Mouse (Mus musculus) layer of hippocampus, adult 2 months (tissue): ENCODE data around the gene Frs2. TPM values are rescaled to one million over a fixed set of nuclear protein-coding genes. Genes with fewer than 3 reads are reported as not detected.

ENCODE experiments used
- DNase-seq, 2 experiments: peaks; one replicate each; pipeline ENCODE4 v3.0.0; 2022; ENCODE audit warnings: low spot score in 2 of 2
- H3K27ac ChIP-seq: fragments of 200-600 bp; 2 replicates; pipeline ENCODE4 v1.8.1; 2022
- H3K4me3 ChIP-seq: fragments of 200-600 bp; 2 replicates; pipeline ENCODE4 v1.8.1; 2022; ENCODE audit warnings: mild to moderate bottlenecking
- CTCF ChIP-seq: fragments of 200-600 bp; conservative IDR thresholded peaks from 2 replicates; pipeline ENCODE4 v1.8.1; 2022; ENCODE audit warnings: antibody characterized with exemption, mild to moderate bottlenecking, moderate library complexity
- total RNA-seq, 2 experiments: library from RNA; stranded (reverse); gene quantifications; 2 replicates each; pipeline ENCODE4 v1.2.3; 2021

Frs2 gene
- total RNA-seq, 2 experiments from 2014 or later: 36.3 to 37.5 TPM

DNA sequence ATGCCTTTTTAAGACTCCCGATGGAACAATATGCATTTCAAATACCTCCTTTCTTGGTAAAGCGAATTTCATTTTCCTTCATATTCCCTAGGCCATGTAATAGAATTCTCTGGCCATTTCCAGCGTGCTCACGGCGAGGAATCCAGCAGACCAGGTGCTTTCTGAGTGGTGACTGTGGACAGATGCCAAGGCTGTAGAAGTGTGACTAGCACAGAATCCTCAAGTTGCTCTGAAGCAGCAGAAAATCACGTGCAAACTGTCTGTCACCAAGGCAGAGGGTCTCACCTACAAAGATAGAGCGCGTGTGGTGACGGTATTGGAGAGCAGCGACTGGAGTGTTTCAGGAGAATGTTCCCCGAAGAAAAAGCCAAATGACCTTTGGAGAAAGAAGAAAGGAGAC is 11.8 kb upstream of the Frs2 start:
- no peak overlapping the region for H3K27ac ChIP-seq
- TF ChIP-seq CTCF: no peak
- no peak for DNase-seq

DNA sequence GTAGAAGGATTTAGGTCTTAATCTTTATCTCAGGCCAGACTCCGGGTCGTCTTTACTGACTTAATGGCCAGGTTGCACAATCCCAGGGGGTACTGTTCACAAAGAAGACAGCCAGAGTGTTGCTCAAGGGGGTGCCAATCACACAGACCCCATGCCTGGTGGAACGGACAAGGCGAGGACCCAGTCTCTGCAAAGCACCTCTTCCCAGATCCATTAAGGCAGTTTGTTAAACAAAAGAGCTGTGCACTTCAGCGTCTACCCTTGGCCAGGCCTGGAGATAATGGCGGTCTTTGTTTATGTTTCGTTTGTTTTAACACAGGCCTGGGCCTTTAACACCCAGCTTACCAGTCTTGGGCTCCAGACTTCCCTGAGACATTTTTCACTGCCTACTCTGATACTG is 3.9 kb upstream of the Frs2 start:
- no peak overlapping the region for H3K4me3 ChIP-seq
- no peak overlapping the region for H3K27ac ChIP-seq
- no peak for TF ChIP-seq CTCF
- no peak for DNase-seq

More for the DNA sequence above, 11.8 kb upstream of the Frs2 start:
- H3K4me3 ChIP-seq: no peak overlapping the region

DNA sequence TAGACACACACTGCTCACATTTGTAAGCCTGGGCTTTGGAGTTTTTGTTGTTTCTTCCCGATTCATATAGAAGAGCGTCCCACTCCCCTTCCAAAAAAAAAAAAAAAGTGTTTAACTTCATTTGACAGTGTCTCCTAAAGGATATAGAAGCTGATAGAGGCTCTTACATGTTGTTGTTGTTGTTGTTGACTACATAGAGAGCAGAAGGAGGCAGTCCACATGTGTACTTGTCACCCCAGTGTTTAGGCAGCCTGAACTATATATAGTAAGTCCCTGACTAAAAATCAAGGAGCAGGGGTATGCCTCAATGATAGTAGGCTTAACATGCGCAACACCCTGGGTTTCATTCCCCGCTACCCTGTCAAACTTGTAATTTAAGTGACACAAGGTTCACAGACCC is 3.3 kb upstream of the Frs2 start:
- Histone ChIP-seq H3K4me3 (no peak overlapping the region), H3K27ac (no peak overlapping the region)
- DNase-seq: no peak
- TF ChIP-seq CTCF: no peak

DNA sequence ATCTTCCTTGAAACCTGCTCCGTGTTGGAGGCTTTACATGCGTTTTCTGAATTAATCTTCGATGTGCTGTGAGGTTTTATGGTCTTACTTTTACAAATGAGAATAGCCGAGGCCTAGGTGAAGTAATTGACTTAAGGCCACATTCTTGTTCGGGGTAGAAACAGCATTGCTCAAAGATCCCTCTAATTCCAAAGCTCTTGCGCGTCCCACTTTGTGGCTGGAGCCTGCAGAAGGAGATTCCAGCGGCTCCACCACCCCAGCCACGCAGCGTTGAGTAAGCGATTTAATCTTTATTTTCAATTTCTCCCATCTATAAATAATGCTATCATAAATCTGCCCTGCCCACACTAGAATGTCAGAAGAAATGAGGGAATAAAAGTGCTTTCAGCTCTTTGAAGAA is 2.9 kb upstream of the Frs2 start:
- no peak overlapping the region for H3K27ac ChIP-seq
- H3K4me3 ChIP-seq: no peak overlapping the region
- no peak for TF ChIP-seq CTCF

DNA sequence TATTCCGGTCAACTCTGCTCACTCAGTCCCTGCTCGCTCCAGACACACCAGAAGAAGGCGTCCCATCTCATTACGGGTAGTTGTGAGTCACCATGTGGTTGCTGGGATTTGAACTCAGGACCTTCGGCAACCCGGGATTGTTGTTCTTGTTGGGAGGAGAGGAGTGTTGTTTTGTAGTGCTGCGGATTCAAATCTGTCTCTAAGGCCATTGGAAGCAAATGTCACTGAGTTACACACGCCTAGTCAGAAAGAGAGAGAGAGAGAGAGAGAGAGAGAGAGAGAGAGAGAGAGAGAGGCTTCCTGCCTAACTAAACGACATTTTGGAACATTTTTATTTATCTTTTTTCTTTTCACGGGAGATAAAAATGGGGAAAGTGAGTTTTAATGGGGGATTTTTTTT is 2.4 kb upstream of the Frs2 start:
- Histone ChIP-seq H3K4me3 (no peak overlapping the region), H3K27ac (no peak overlapping the region)
- DNase-seq: no peak
- TF ChIP-seq CTCF: no peak; the same call in 1 of the 2 replicates

More for the DNA sequence above, 2.9 kb upstream of the Frs2 start:
- DNase-seq: no peak

DNA sequence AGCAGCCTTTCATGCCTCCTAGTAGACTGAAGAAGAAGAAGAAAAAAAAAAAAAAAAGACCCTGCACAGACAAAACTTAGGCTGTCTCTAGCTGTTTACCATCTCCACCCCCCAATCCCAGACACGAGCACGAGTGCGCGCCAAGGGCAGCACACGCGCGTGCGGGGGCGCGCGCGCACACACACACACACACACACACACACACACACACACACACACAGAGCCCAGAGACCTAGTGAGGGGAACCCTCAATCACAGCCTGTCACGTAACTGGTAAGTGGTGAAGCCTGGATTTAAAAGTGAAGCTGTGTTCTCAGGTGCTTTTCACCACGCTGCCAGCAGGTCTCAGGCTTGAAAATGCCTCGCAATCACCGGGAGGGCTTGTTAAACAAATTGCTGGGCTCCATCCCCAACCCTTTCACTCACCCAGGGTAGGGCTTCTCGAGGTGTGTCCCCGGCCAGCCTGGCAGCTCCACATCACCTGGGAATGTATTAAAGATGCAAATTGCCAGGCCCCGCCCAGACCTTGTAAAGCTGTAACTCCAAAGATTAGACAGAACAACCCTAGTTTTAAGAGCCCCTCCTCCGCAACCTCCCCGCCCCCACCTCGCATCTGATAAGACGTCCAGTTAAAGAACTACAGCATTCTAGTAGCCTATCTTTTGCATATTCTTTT is 1.7 kb upstream of the Frs2 start:
- 0 out of 2 replicates have a peak, but pooled peaks have one; percentile 7 for TF ChIP-seq CTCF
- Histone ChIP-seq H3K27ac (no peak overlapping the region), H3K4me3 (peak overlapping the region; percentile 52)
- DNase-seq: peak in 1 of 2 experiments; percentile 2

DNA sequence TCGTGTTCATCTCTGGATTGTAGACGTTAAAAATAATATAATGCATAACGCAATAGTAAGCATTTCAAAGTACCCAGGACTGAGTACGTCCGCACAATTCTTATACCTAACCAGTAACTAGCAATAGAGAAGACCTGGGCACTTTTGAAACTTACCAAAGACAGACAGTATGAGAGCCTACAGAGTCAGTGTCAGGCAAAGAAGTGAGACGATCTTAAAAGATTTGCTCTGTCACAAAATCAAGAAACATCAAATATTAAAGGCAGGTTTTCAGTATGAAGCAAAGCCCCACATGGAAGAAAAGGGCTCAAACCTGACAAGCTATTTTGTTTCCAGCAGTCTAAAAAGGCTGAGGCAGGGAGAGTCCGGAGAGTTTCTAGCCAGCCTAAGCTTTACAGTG is 907 bp upstream of the Frs2 start:
- Histone ChIP-seq H3K27ac (no peak overlapping the region), H3K4me3 (peak overlapping the region; percentile 89; the same call in 1 of the 2 replicates)
- no peak for TF ChIP-seq CTCF
- no peak for DNase-seq

DNA sequence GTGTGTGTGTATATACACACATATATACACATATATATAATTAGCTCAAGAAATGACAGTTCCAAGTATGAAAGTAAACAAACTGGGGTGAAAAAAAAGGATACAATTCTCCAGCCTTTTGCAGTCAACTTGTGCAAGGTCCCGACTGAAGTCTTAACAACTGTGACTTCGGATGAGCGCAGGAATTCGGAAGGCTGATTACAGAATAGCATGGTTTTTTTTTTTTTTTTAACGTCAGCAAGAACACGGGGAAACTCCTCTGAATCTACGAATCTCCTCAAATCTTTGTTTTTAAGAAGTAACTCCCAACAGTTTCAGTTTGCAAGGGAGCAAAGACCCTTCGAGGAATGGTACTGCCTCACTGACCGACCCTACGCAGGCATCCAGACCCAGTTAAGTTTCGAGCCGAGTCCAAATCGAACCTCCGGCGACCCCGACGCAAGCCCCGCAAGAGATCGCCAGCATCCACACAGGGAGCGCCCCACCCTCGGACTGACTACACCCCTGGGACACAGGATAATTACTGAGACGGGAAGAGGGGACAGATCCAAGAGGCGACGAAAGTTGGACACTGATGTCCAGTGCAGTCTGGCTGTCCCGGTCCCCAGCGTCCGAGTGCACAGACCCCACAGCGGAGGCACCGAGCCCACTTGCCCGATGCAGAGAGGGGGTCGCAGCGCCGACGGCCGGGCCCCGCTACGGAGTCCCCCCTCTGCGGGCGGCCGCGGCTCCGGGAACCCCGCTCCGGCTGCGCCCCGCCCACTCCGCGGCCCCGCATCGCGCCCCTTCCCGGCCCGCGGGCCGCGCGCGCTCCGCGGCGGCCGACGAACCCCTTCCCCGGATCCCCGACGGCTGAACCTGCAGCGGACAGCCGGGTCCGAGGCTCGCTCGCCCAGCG is 622 bp downstream of the Frs2 start:
- Histone ChIP-seq H3K4me3 (peak overlapping the region; percentile 89), H3K27ac (peak overlapping the region; percentile 95)
- TF ChIP-seq CTCF: no peak
- DNase-seq: peak; percentile 13 to 18

DNA sequence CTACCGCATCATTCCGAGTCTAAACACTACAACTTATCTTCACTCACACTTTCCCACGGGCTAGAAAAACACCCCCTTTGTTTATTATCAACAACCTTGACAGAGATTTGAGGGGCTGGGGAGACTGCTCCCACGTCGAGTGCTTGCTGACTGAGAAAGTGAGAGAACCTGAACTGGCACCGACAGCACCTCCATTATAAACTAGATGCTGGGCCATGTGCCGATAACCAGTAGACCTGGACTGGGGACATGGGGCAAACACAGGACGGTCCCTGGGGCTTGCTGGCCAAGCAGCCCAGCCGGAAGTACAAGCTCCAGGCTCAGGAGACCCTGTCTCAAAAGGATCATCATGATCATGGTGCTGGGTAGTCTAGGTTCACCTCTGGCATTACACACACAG is 1.9 kb downstream of the Frs2 start:
- Histone ChIP-seq H3K4me3 (no peak overlapping the region; the same call in 1 of the 2 replicates), H3K27ac (no peak overlapping the region)
- no peak for DNase-seq
- TF ChIP-seq CTCF: no peak

DNA sequence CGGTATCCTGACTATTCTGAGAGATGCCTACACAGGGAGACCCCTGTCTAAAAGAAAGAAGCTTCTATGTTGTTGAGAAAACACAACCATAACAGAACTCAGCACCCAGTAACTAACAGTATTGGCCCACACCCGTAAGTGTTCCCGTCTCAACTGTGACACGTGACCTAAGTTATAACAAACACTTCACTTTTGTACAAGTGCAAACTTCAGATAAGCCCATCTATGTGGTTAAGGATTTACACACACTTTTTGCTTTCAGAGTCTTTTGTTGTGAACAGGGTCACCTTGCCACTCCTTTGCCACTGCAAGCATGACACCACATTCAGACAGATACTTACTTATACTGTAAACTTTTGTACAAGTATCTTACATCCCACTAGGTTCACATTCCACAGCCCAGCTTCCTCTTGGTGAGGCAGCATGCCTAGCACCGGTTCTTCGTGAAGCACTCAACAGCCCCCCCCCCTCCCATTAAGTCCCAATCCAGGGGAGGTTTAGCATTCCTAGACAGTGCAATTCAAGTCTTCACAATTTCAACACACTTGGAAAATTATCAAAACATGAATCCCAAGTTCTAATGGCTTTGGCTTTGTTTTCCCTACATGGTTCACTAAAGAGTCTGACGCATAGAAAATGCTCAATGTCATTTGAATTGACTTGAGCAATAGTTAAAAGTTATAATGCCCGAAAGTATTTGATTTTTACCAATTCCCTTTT is 2.6 kb downstream of the Frs2 start:
- peak overlapping the region; percentile 74 for H3K27ac ChIP-seq
- no peak for DNase-seq
- no peak overlapping the region for H3K4me3 ChIP-seq
- no peak for TF ChIP-seq CTCF

DNA sequence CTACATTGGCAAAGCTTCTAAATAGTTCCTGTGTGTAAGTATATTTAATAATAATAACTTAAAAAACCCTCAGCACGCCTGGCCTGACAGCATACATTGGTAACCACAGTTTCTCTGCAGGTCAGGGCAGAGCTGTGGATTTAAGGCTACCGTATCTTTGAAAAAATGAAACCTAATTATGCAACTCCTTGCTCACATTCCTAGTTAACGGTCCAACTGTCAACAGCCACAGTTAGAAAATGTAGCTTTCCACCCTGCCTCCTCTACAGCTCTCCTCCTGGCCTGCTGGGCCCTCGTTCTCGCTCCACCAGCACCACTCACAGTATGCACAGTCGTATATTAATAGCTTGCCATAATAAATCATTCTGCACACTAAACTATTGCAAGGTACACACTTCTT is 3.7 kb downstream of the Frs2 start:
- DNase-seq: peak in 1 of 2 experiments; percentile 5
- Histone ChIP-seq H3K4me3 (no peak overlapping the region), H3K27ac (peak overlapping the region; percentile 74)
- TF ChIP-seq CTCF: no peak

DNA sequence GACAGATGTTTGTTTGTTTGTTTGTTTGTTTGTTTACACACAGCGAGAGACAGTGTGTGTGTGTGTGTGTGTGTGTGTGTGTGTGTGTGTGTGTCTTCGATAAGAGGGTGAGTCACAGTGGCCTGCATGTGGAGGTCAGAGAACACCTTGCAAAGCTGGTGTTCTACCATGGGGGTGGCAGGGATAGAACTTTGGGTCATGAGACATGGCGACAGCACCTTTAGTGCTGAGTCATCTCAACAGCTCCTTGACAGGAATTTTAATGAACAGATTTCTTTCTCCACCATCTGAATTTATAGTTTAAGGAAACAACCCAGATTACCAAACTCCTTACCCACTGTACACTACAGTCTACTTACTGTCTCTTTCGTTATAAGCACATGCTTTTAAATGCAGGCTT is 4.3 kb downstream of the Frs2 start:
- no peak for TF ChIP-seq CTCF
- Histone ChIP-seq H3K27ac (peak overlapping the region; percentile 74), H3K4me3 (no peak overlapping the region)
- DNase-seq: no peak

DNA sequence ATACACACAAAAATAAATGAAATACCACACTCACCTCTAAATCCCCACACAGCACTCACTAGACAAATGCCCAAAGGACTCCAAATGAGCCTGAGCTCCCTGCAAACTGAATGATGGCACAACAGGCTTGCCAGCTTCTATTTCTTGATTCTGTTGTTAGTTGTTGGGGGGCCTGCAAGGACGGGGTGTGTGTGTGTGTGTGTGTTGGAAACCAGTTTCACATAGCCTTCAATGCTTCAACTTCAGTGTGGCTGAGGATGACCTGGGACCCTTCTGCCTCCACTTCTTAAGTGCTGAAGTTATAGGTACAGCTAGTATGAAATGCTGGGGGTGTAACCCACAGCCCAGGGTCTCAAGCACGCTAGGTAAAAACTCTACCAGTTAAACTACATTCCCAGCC is 5.0 kb downstream of the Frs2 start:
- Histone ChIP-seq H3K4me3 (no peak overlapping the region), H3K27ac (no peak overlapping the region)
- TF ChIP-seq CTCF: no peak
- no peak for DNase-seq
